Mouse (Mus musculus) embryonic fibroblast, embryonic 13.5 days (primary cell): ENCODE measurements around the gene Lrrc46. TPM values are rescaled to one million over a fixed set of nuclear protein-coding genes. Genes with fewer than 3 reads are reported as not detected.

Experiments
- H3K27ac ChIP-seq: 2 replicates; pipeline ENCODE4 v1.5.1; 2012; ENCODE audit warnings: low read length, control low read depth, inconsistent platforms; ENCODE audit not compliant: insufficient read depth
- H3K4me1 ChIP-seq: 2 replicates; pipeline ENCODE4 v1.6.1; 2011; ENCODE audit warnings: low read length; ENCODE audit not compliant: control insufficient read depth, insufficient read depth
- H3K4me3 ChIP-seq: 2 replicates; pipeline ENCODE4 v1.5.1; 2011; ENCODE audit warnings: mild to moderate bottlenecking, control low read depth, low read length; ENCODE audit not compliant: insufficient read depth
- CTCF ChIP-seq: IDR thresholded peaks from 2 replicates; pipeline ENCODE4 v1.5.1; 2011; ENCODE audit warnings: mild to moderate bottlenecking, control low read depth, low read length, moderate library complexity, borderline replicate concordance; ENCODE audit not compliant: insufficient read depth
- POLR2A ChIP-seq: IDR thresholded peaks from 2 replicates; pipeline ENCODE4 v1.6.1; 2011; ENCODE audit warnings: low read depth, mild to moderate bottlenecking, control low read depth, low read length, moderate library complexity
- polyA plus RNA-seq: library from polyadenylated mRNA; stranded (reverse); fragments of >200 nt; gene quantifications from 2 replicates; pipeline ENCODE4 v1.2.4, GENCODE M21; 2011; ENCODE audit warnings: low read depth; ENCODE audit not compliant: missing spikeins, insufficient read length

Lrrc46 gene
- polyA plus RNA-seq, 1 experiment: 0.65 TPM

- Histone ChIP-seq H3K4me1 (no peaks in the 10 kb centered on the region), H3K4me3 (no peak overlapping the region), H3K27ac (no peak overlapping the region)
- TF ChIP-seq POLR2A (no peak), CTCF (no peak)
These were observed 45.1 kb downstream of the Lrrc46 start for GRCm38 (mm10) chr11:96995836-96996772.

- Histone ChIP-seq H3K4me1 (no peaks in the 10 kb centered on the region), H3K4me3 (no peak overlapping the region), H3K27ac (no peak overlapping the region)
- TF ChIP-seq CTCF (no peak), POLR2A (no peak)
These were observed 46.2 kb downstream of the Lrrc46 start for GRCm38 (mm10) chr11:96995031-96995430.

GRCm38 (mm10) chr11:96992722-96993311 lies 48.4 kb downstream of the Lrrc46 start:
- no peak overlapping the region for H3K4me3 ChIP-seq
- H3K27ac ChIP-seq: no peak overlapping the region
- no peaks in the 10 kb centered on the region for H3K4me1 ChIP-seq
- TF ChIP-seq CTCF (no peak), POLR2A (no peak)

GRCm38 (mm10) chr11:96991501-96991900 lies 49.7 kb downstream of the Lrrc46 start:
- no peaks in the 10 kb centered on the region for H3K4me1 ChIP-seq

GRCm38 (mm10) chr11:96987873-96988655 lies 53.1 kb downstream of the Lrrc46 start:
- TF ChIP-seq POLR2A (no peak; the same call in 1 of the 2 replicates), CTCF (no peak)
- Histone ChIP-seq H3K27ac (no peak overlapping the region), H3K4me1 (no peaks in the 10 kb centered on the region), H3K4me3 (no peak overlapping the region)

More at GRCm38 (mm10) chr11:96991501-96991900, 49.7 kb downstream of the Lrrc46 start:
- TF ChIP-seq POLR2A (no peak), CTCF (no peak)
- Histone ChIP-seq H3K4me3 (no peak overlapping the region), H3K27ac (no peak overlapping the region)

- no peak overlapping the region for H3K4me3 ChIP-seq
These were observed 54.7 kb downstream of the Lrrc46 start for GRCm38 (mm10) chr11:96986463-96986862.

GRCm38 (mm10) chr11:96984903-96985302 lies 56.3 kb downstream of the Lrrc46 start:
- no peak overlapping the region for H3K4me3 ChIP-seq
- H3K4me1 ChIP-seq: no peaks in the 10 kb centered on the region
- TF ChIP-seq POLR2A: no peak
- no peak for TF ChIP-seq CTCF
- H3K27ac ChIP-seq: no peak overlapping the region

More at GRCm38 (mm10) chr11:96986463-96986862, 54.7 kb downstream of the Lrrc46 start:
- no peak overlapping the region for H3K27ac ChIP-seq
- no peaks in the 10 kb centered on the region for H3K4me1 ChIP-seq
- no peak for TF ChIP-seq POLR2A
- TF ChIP-seq CTCF: no peak

Other genes starting within 250 kb of the Lrrc46 start
- 370 and 371 TPM in 2 replicates for gene Nfe2l1, start 211.4 kb downstream of the Lrrc46 start, polyA plus RNA-seq
- 172 and 187 TPM in 2 replicates for gene Copz2, start 191.5 kb downstream of the Lrrc46 start, polyA plus RNA-seq
- 47.6 and 55.7 TPM in 2 replicates for gene Cdk5rap3, start 124.9 kb downstream of the Lrrc46 start, polyA plus RNA-seq
- not detected in 2 replicates for gene Prr15l, start 113.3 kb downstream of the Lrrc46 start, polyA plus RNA-seq
- 6.8 and 8.3 TPM in 2 replicates for gene Pnpo, start 97.4 kb downstream of the Lrrc46 start, polyA plus RNA-seq
- gene Sp2, start 58.4 kb downstream of the Lrrc46 start, polyA plus RNA-seq: 11.9 and 12.3 TPM in 2 replicates
- 0.33 and 0.35 TPM in 2 replicates for gene Sp6, start 28.0 kb downstream of the Lrrc46 start, polyA plus RNA-seq
- gene Scrn2, start 11.5 kb downstream of the Lrrc46 start, polyA plus RNA-seq: 6.9 and 9.7 TPM in 2 replicates
- gene Mrpl10, start 153 bp upstream of the Lrrc46 start, polyA plus RNA-seq: 62.8 and 64.8 TPM in 2 replicates
- 7.3 and 9.7 TPM in 2 replicates for gene Osbpl7, start 9.2 kb upstream of the Lrrc46 start, polyA plus RNA-seq
- not detected in 2 replicates for gene Tbx21, start 73.9 kb upstream of the Lrrc46 start, polyA plus RNA-seq
- 12.1 and 13.6 TPM in 2 replicates for gene Tbkbp1, start 110.1 kb upstream of the Lrrc46 start, polyA plus RNA-seq
- gene Kpnb1, start 146.5 kb upstream of the Lrrc46 start, polyA plus RNA-seq: 272 and 280 TPM in 2 replicates
- gene Npepps, start 239.2 kb upstream of the Lrrc46 start, polyA plus RNA-seq: 137 and 148 TPM in 2 replicates